Mouse (Mus musculus): Measurements from ENCODE around the gene Zic5. TPM values are rescaled to one million over a fixed set of nuclear protein-coding genes. Genes with fewer than 3 reads are reported as not detected.

Zic5 gene
- polyA plus RNA-seq, 1 experiment from 2014 or later, result not detected

GRCm38 (mm10) chr14:122476041-122476821 is 10.8 kb upstream of the Zic5 start:
- Histone ChIP-seq H3K36me3 (ENCODE audit: control insufficient read depth, insufficient read depth) (no peaks in the 10 kb centered on the region), H3K4me2 (replicated peaks; ENCODE audit: low read depth) (peak overlapping the region; percentile 66), H3K27me3 (replicated peaks; ENCODE audit: control insufficient read depth, insufficient read depth, low read length) (peaks cover 99% of the 10 kb centered on the region), H3K9me3 (ENCODE audit: control insufficient read depth) (no peaks in the 10 kb centered on the region), H3K27ac (ENCODE audit: low read depth, low read length) (no peak overlapping the region), H3K4me3 (ENCODE audit: low read depth, low read length) (peak overlapping the region; percentile 43), H3K4me1 (replicated peaks; ENCODE audit: control insufficient read depth, insufficient read depth, low read length) (no peaks in the 10 kb centered on the region), H3K9ac (ENCODE audit: low read depth, low read length) (no peak overlapping the region)
- under 1% methylated on average over 62 of the region's 62 CpGs for WGBS
- no peak for ATAC-seq
- no peak for TF ChIP-seq CTCF (IDR thresholded peaks at IDR 0.05; ENCODE audit: low read depth)

GRCm38 (mm10) chr14:122475557-122476040 is 10.1 kb upstream of the Zic5 start:
- no peaks in the 10 kb centered on the region for H3K36me3 ChIP-seq (ENCODE audit: control insufficient read depth, insufficient read depth)
- H3K4me1 ChIP-seq (replicated peaks; ENCODE audit: control insufficient read depth, insufficient read depth, low read length), result no peaks in the 10 kb centered on the region
- under 1% methylated on average over 57 of the region's 65 CpGs for WGBS
- no peak for ATAC-seq
- peak overlapping the region; percentile 66 for H3K4me2 ChIP-seq (replicated peaks; ENCODE audit: low read depth)
- no peaks in the 10 kb centered on the region for H3K9me3 ChIP-seq (ENCODE audit: control insufficient read depth)
- peaks cover 99% of the 10 kb centered on the region for H3K27me3 ChIP-seq (replicated peaks; ENCODE audit: control insufficient read depth, insufficient read depth, low read length)
- no peak for TF ChIP-seq CTCF (IDR thresholded peaks at IDR 0.05; ENCODE audit: low read depth)
- no peak overlapping the region for H3K27ac ChIP-seq (ENCODE audit: low read depth, low read length)
- peak overlapping the region; percentile 43 for H3K4me3 ChIP-seq (ENCODE audit: low read depth, low read length)
- H3K9ac ChIP-seq (ENCODE audit: low read depth, low read length), result no peak overlapping the region

GRCm38 (mm10) chr14:122474891-122475556 is 9.5 kb upstream of the Zic5 start, which contains the start of gene Zic2:
TSS of gene Zic2 (plus strand) at chr14:122475435.
- H3K27me3 ChIP-seq (replicated peaks; ENCODE audit: control insufficient read depth, insufficient read depth, low read length), result peaks cover 99% of the 10 kb centered on the region

GRCm38 (mm10) chr14:122474041-122474890 is 8.8 kb upstream of the Zic5 start:
- under 1% methylated on average over 55 of the region's 57 CpGs for WGBS
- H3K27me3 ChIP-seq (replicated peaks; ENCODE audit: control insufficient read depth, insufficient read depth, low read length), result peaks cover 99% of the 10 kb centered on the region
- peak overlapping the region; percentile 66 for H3K4me2 ChIP-seq (replicated peaks; ENCODE audit: low read depth)
- no peak overlapping the region for H3K9ac ChIP-seq (ENCODE audit: low read depth, low read length)
- no peak overlapping the region for H3K27ac ChIP-seq (ENCODE audit: low read depth, low read length)
- no peak for ATAC-seq
- no peaks in the 10 kb centered on the region for H3K9me3 ChIP-seq (ENCODE audit: control insufficient read depth)
- H3K36me3 ChIP-seq (ENCODE audit: control insufficient read depth, insufficient read depth), result no peaks in the 10 kb centered on the region
- H3K4me1 ChIP-seq (replicated peaks; ENCODE audit: control insufficient read depth, insufficient read depth, low read length), result no peaks in the 10 kb centered on the region
- H3K4me3 ChIP-seq (ENCODE audit: low read depth, low read length), result peak overlapping the region; percentile 43
- TF ChIP-seq CTCF (IDR thresholded peaks at IDR 0.05; ENCODE audit: low read depth), result no peak

More at GRCm38 (mm10) chr14:122474891-122475556, 9.5 kb upstream of the Zic5 start, which contains the start of gene Zic2:
- Histone ChIP-seq H3K36me3 (ENCODE audit: control insufficient read depth, insufficient read depth) (no peaks in the 10 kb centered on the region), H3K9me3 (ENCODE audit: control insufficient read depth) (no peaks in the 10 kb centered on the region), H3K9ac (ENCODE audit: low read depth, low read length) (no peak within 1 kb of the TSS), H3K4me1 (replicated peaks; ENCODE audit: control insufficient read depth, insufficient read depth, low read length) (no peaks in the 10 kb centered on the region), H3K27ac (ENCODE audit: low read depth, low read length) (no peak within 1 kb of the TSS), H3K4me3 (ENCODE audit: low read depth, low read length) (peak within 1 kb of the TSS; percentile 43), H3K4me2 (replicated peaks; ENCODE audit: low read depth) (peak within 1 kb of the TSS; percentile 66)
- no peak for TF ChIP-seq CTCF (IDR thresholded peaks at IDR 0.05; ENCODE audit: low read depth)
- 2% methylated on average over 37 of the region's 73 CpGs for WGBS
- ATAC-seq, result peak; percentile 35; the same call in 1 of the 2 replicates

GRCm38 (mm10) chr14:122473211-122473751 is 7.8 kb upstream of the Zic5 start:
- no peak for ATAC-seq
- whole genome bisulfite sequencing, result 2% methylated on average over 17 of the region's 17 CpGs
- TF ChIP-seq CTCF (IDR thresholded peaks at IDR 0.05; ENCODE audit: low read depth), result no peak

More at GRCm38 (mm10) chr14:122473211-122473751, 7.8 kb upstream of the Zic5 start:
- H3K4me2 ChIP-seq (replicated peaks; ENCODE audit: low read depth), result no peak overlapping the region
- H3K9ac ChIP-seq (ENCODE audit: low read depth, low read length), result no peak overlapping the region
- no peak overlapping the region for H3K4me3 ChIP-seq (ENCODE audit: low read depth, low read length)
- H3K27ac ChIP-seq (ENCODE audit: low read depth, low read length), result no peak overlapping the region
- no peaks in the 10 kb centered on the region for H3K4me1 ChIP-seq (replicated peaks; ENCODE audit: control insufficient read depth, insufficient read depth, low read length)
- H3K9me3 ChIP-seq (ENCODE audit: control insufficient read depth), result no peaks in the 10 kb centered on the region
- no peaks in the 10 kb centered on the region for H3K36me3 ChIP-seq (ENCODE audit: control insufficient read depth, insufficient read depth)
- H3K27me3 ChIP-seq (replicated peaks; ENCODE audit: control insufficient read depth, insufficient read depth, low read length), result peaks cover 99% of the 10 kb centered on the region

Measured in intestine, postnatal 0 days (tissue).